Mouse (Mus musculus) lung, adult 10 weeks (tissue): Measurements from ENCODE around the gene Olfr1128. TPM values are rescaled to one million over a fixed set of nuclear protein-coding genes. Genes with fewer than 3 reads are reported as not detected.

Source experiments
- polyA plus RNA-seq: library from polyadenylated mRNA; stranded (reverse); fragments of 350-450 nt; fragmentation: Illumina TruSeq; extraction: RNeasy Lipid Tissue Mini Kit (QIAGEN cat#74804); gene quantifications from one replicate; pipeline ENCODE4 v1.2.3, GENCODE M21; 2014; ENCODE audit warnings: low read depth, low replicate concordance; ENCODE audit not compliant: insufficient read depth

The Olfr1128 gene
- not detected for polyA plus RNA-seq

GRCm38 (mm10) chr2:87545442-87545841, at the start of gene Olfr1128:
TSS of gene Olfr1128 (minus strand) at chr2:87545542.

DNA sequence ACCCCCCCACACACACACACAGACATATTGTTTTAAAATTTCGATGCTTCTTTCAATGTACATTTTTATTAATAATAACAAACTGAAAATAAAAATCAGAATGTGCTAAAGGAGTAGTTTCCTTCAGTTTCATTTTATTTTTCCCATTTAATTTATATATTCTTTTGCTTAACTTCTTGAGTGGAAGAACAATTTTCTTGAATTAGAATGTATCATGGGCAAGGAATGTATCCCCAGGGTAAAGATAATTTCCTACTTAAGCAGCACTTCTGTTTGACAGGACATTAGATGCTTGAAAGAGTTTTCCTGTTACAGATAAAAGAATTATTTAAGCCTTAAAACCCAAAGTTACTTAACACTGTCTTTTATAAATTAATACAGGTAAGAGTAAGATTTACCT, 28.3 kb upstream of the Olfr1128 start, which contains the start of gene Olfr1129:
Gene Olfr1129, plus strand, starts transcription at position 301 of the 400 bp plus-strand sequence.

DNA sequence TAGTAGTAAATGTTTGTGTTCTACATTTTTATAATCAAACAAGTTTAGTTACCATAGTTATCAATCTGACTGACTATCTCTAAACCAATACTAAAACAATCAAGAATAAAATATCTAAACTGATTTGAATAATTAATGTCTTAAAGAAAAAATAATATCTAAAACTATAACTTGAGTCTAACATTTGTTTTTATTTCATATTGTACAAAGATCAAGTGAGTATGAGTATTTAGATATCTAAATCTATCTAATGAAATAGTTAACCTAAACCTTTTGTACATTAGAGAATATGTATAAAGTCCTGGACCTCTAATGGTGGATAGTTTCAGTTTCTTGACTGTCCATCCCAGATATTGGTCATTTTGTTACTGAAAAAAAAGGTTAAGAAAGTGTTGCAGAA, 13.8 kb downstream of the Olfr1128 start, which contains the start of gene Olfr153:
Gene Olfr153, plus strand, starts transcription at position 301 of the 400 bp plus-strand sequence.

DNA sequence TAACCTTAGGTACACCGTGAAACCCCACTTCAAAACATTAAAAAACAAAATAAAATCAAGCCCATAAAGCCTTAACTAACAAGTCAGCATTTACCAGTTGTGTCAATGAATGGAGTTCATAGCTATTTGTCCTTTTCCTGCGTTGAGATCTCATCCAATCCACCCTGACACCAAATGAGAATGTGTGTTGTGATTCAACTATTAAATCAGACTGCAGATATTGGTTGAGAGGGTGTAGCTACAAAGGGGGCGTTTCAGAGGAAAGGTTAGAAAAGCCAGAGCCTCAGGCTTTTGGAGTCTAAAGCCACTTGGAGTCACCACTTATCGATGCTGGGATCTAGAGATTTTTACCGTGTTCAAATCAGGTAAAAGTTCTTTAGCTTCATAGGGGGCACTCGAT, 39.1 kb downstream of the Olfr1128 start, which contains the start of gene Pramel6:
Gene Pramel6, plus strand, starts transcription at position 301 of the 400 bp plus-strand sequence.

DNA sequence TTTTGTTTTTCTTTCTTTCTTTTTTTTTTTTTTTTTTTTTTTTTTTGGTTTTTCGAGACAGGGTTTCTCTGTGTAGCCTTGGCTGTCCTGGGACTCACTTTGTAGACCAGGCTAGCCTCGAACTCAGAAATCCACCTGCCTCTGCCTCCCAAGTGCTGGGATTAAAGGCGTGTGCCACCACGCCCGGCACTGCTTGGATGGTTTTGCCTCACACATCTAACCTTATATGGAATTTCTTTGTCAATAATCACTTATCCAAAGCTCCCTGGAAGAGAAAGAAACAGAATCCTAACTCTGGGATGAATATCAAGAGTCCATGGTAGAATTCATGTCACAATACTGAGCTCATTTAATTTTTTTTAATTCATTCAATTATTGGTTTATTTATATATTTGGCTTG, 48.3 kb downstream of the Olfr1128 start, which contains the start of gene Pramel7:
Gene Pramel7, minus strand, starts transcription at position 101 of the 400 bp plus-strand sequence.

Other genes starting within 250 kb of the Olfr1128 start
- not detected for gene Olfr1118, start 238.0 kb downstream of the Olfr1128 start, polyA plus RNA-seq
- gene Olfr1120, start 190.7 kb downstream of the Olfr1128 start, polyA plus RNA-seq: not detected
- not detected for gene Olfr1121, start 175.6 kb downstream of the Olfr1128 start, polyA plus RNA-seq
- not detected for gene Olfr1122, start 159.7 kb downstream of the Olfr1128 start, polyA plus RNA-seq
- gene Olfr1123, start 128.9 kb downstream of the Olfr1128 start, polyA plus RNA-seq: not detected
- not detected for gene Olfr1124, start 115.3 kb downstream of the Olfr1128 start, polyA plus RNA-seq
- gene Olfr1126, start 91.6 kb downstream of the Olfr1128 start, polyA plus RNA-seq: not detected
- not detected for gene Pramel7, start 48.4 kb downstream of the Olfr1128 start, polyA plus RNA-seq
- not detected for gene Pramel6, start 39.0 kb downstream of the Olfr1128 start, polyA plus RNA-seq
- gene Olfr153, start 13.7 kb downstream of the Olfr1128 start, polyA plus RNA-seq: not detected
- not detected for gene Olfr1129, start 28.4 kb upstream of the Olfr1128 start, polyA plus RNA-seq
- not detected for gene Olfr1130, start 60.7 kb upstream of the Olfr1128 start, polyA plus RNA-seq
- gene Olfr1131, start 81.6 kb upstream of the Olfr1128 start, polyA plus RNA-seq: not detected
- not detected for gene Olfr1132, start 92.0 kb upstream of the Olfr1128 start, polyA plus RNA-seq
- gene Olfr1133, start 101.8 kb upstream of the Olfr1128 start, polyA plus RNA-seq: not detected
- not detected for gene Olfr1134, start 112.9 kb upstream of the Olfr1128 start, polyA plus RNA-seq
- gene Olfr1135, start 128.1 kb upstream of the Olfr1128 start, polyA plus RNA-seq: not detected
- gene Olfr1136, start 148.4 kb upstream of the Olfr1128 start, polyA plus RNA-seq: not detected
- not detected for gene Olfr1137, start 167.6 kb upstream of the Olfr1128 start, polyA plus RNA-seq
- gene Olfr1138, start 194.4 kb upstream of the Olfr1128 start, polyA plus RNA-seq: not detected
- not detected for gene Olfr1140, start 198.2 kb upstream of the Olfr1128 start, polyA plus RNA-seq
- not detected for gene Olfr1141, start 208.4 kb upstream of the Olfr1128 start, polyA plus RNA-seq
- not detected for gene Olfr152, start 233.9 kb upstream of the Olfr1128 start, polyA plus RNA-seq